Mouse (Mus musculus) embryonic fibroblast, embryonic 13.5 days (primary cell): ENCODE measurements around the gene Tent5b. TPM values are rescaled to one million over a fixed set of nuclear protein-coding genes. Genes with fewer than 3 reads are reported as not detected.

ENCODE experiments used
- H3K27ac ChIP-seq: 2 replicates; pipeline ENCODE4 v1.5.1; 2012; ENCODE audit warnings: low read length, control low read depth, inconsistent platforms; ENCODE audit not compliant: insufficient read depth
- H3K4me1 ChIP-seq: 2 replicates; pipeline ENCODE4 v1.6.1; 2011; ENCODE audit warnings: low read length; ENCODE audit not compliant: control insufficient read depth, insufficient read depth
- H3K4me3 ChIP-seq: 2 replicates; pipeline ENCODE4 v1.5.1; 2011; ENCODE audit warnings: mild to moderate bottlenecking, control low read depth, low read length; ENCODE audit not compliant: insufficient read depth
- CTCF ChIP-seq: IDR thresholded peaks from 2 replicates; pipeline ENCODE4 v1.5.1; 2011; ENCODE audit warnings: mild to moderate bottlenecking, control low read depth, low read length, moderate library complexity, borderline replicate concordance; ENCODE audit not compliant: insufficient read depth
- POLR2A ChIP-seq: IDR thresholded peaks from 2 replicates; pipeline ENCODE4 v1.6.1; 2011; ENCODE audit warnings: low read depth, mild to moderate bottlenecking, control low read depth, low read length, moderate library complexity
- polyA plus RNA-seq: library from polyadenylated mRNA; stranded (reverse); fragments of >200 nt; gene quantifications from 2 replicates; pipeline ENCODE4 v1.2.4, GENCODE M21; 2011; ENCODE audit warnings: low read depth; ENCODE audit not compliant: missing spikeins, insufficient read length

Tent5b gene
- 9.1 and 13.3 TPM in 2 replicates for polyA plus RNA-seq

- Histone ChIP-seq H3K4me3 (peak within 1 kb of the TSS; percentile 59), H3K4me1 (peaks cover 12% of the 10 kb centered on the region; the same call in 1 of the 2 replicates), H3K27ac (peak within 1 kb of the TSS; percentile 53)
- TF ChIP-seq CTCF: peak; percentile 85
- TF ChIP-seq POLR2A: peak; percentile 85
Measured at GRCm38 (mm10) chr4:133479458-133480184, at the start of gene Tent5b. Gene Tent5b (plus strand): TSS chr4:133480132.

GRCm38 (mm10) chr4:133431508-133431907 lies 48.4 kb upstream of the Tent5b start:
- no peak overlapping the region for H3K4me3 ChIP-seq
- TF ChIP-seq POLR2A (no peak), CTCF (no peak)

GRCm38 (mm10) chr4:133432560-133433171 lies 47.3 kb upstream of the Tent5b start:
- TF ChIP-seq POLR2A: no peak
- TF ChIP-seq CTCF: no peak
- H3K4me3 ChIP-seq: no peak overlapping the region
- no peak overlapping the region for H3K27ac ChIP-seq
- no peaks in the 10 kb centered on the region for H3K4me1 ChIP-seq

More at GRCm38 (mm10) chr4:133431508-133431907, 48.4 kb upstream of the Tent5b start:
- H3K4me1 ChIP-seq: no peaks in the 10 kb centered on the region
- H3K27ac ChIP-seq: no peak overlapping the region

GRCm38 (mm10) chr4:133435921-133436320 lies 44.0 kb upstream of the Tent5b start:
- no peak overlapping the region for H3K4me3 ChIP-seq
- 0 out of 2 replicates have a peak, but pooled peaks cover 4% of the 10 kb centered on the region for H3K4me1 ChIP-seq
- TF ChIP-seq POLR2A (no peak), CTCF (no peak)
- H3K27ac ChIP-seq: no peak overlapping the region

GRCm38 (mm10) chr4:133439460-133440376 lies 40.2 kb upstream of the Tent5b start:
- Histone ChIP-seq H3K27ac (no peak overlapping the region), H3K4me3 (no peak overlapping the region), H3K4me1 (0 out of 2 replicates have a peak, but pooled peaks cover 4% of the 10 kb centered on the region)
- TF ChIP-seq POLR2A (no peak), CTCF (no peak)

- Histone ChIP-seq H3K4me3 (no peak overlapping the region), H3K27ac (no peak overlapping the region), H3K4me1 (0 out of 2 replicates have a peak, but pooled peaks cover 4% of the 10 kb centered on the region)
- TF ChIP-seq CTCF (no peak), POLR2A (no peak)
Measured at GRCm38 (mm10) chr4:133440377-133440795, 39.5 kb upstream of the Tent5b start.

- Histone ChIP-seq H3K4me3 (no peak overlapping the region), H3K27ac (no peak overlapping the region), H3K4me1 (peaks cover 4% of the 10 kb centered on the region; the same call in 1 of the 2 replicates)
- no peak for TF ChIP-seq CTCF
Measured at GRCm38 (mm10) chr4:133442194-133442593, 37.7 kb upstream of the Tent5b start.

- Histone ChIP-seq H3K27ac (no peak overlapping the region), H3K4me1 (peaks cover 8% of the 10 kb centered on the region; the same call in 1 of the 2 replicates), H3K4me3 (no peak overlapping the region)
- TF ChIP-seq POLR2A: no peak
- no peak for TF ChIP-seq CTCF
Measured at GRCm38 (mm10) chr4:133443085-133443484, 36.8 kb upstream of the Tent5b start.

- no peak for TF ChIP-seq CTCF
- no peak for TF ChIP-seq POLR2A
- no peak overlapping the region for H3K4me3 ChIP-seq
- no peak overlapping the region for H3K27ac ChIP-seq
- H3K4me1 ChIP-seq: peaks cover 8% of the 10 kb centered on the region; the same call in 1 of the 2 replicates
Measured at GRCm38 (mm10) chr4:133445727-133446126, 34.2 kb upstream of the Tent5b start.
